Mouse (Mus musculus) layer of hippocampus, postnatal 10 days (tissue): ENCODE results near the gene Elk3. TPM values are rescaled to one million over a fixed set of nuclear protein-coding genes. Genes with fewer than 3 reads are reported as not detected.
A peak's percentile ranks its signal among the peaks of the same experiment; 100 is the strongest.

Experiments
- DNase-seq, 2 experiments: peaks; one replicate each; pipeline ENCODE4 v3.0.0; 2021; ENCODE audit warnings: low spot score in 2 of 2
- total RNA-seq, 2 experiments: library from RNA; stranded (reverse); gene quantifications; 2 replicates each; pipeline ENCODE4 v1.2.3; 2021

Gene Elk3
- total RNA-seq, 2 experiments from 2014 or later, result 12.3 to 12.8 TPM

DNA sequence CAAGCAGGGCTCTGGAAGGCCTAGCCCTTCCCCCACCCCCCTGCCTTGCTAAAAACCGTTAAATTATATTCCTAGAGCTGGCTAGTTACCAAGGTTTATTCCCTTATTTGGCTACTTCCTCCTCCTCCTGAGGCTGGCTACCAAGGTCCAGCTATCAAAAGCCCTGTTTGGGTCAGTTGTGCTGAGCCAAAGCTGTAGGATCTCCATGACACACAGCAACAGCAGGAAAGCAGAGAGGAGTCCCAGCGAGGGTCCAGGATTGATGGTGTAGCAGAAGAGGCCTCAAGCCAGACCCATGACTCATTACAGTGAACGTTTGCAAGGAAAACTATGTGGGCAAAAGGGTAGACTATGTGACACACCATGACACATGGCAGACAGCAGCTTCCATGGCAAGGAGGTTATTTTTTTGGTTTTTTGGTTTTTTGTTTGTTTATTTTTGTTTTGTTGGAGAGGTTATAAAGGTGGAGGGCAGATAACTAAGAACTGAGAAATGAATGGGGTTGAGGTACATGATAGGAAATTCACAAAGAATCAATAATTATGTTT lies 21.4 kb upstream of the Elk3 start:
- no peak for DNase-seq

DNA sequence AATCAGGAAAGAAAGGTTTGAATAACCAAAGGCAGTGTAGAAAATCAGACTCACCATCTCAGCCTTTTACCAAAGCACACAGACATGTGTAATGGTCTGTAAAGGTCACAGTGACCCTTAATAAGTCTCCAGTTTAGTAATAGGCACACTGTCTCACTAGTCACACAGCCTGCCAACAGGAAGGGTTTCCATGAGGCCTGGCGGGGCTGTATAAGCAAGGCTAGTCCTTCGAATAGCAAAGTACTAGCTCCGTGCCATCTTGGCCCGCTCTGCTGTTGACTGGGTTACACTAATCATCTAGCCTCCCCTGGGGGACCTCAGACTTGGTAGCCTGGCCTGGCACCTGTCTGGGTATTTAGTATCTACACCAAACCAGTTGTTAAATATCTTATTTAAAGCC lies 20.6 kb upstream of the Elk3 start:
- no peak for DNase-seq

DNA sequence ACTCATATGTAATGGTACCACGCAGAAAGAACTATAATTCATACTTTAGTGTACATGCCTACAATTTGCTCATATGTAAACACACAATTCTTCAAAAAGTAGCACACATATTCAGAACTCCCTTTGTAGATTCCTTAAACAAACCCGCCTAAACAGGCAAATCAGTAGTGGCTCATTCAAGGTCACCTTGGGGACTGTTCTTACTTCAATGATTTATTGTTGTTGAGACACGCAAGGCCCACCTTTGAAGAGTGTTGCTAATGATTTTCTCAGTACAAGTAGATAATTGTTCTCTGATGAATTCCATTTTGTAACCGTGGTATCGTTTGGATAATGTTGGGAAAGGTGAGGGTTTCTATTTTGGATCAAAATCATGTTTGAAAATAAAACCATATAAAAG lies 17.4 kb upstream of the Elk3 start:
- no peak for DNase-seq

DNA sequence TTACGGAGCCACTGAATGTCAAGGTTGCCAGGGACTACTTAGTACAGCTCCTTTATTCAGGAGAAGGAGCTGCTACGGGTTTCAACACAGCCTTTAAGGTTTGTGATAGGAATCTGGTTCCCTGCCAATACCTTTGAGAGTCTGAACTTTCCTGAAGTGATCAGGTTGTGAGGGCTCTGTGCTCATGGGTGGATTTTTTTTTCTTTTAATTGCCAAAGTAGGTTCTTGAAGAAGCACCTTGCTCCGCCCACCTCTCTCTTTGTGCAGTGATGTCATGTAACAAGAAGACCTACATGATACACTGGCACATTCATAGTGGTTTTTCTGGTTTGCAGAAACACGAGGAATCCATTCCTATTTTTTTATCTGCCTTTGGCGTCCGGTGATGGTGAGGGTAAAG lies 16.3 kb upstream of the Elk3 start:
- no peak for DNase-seq

DNA sequence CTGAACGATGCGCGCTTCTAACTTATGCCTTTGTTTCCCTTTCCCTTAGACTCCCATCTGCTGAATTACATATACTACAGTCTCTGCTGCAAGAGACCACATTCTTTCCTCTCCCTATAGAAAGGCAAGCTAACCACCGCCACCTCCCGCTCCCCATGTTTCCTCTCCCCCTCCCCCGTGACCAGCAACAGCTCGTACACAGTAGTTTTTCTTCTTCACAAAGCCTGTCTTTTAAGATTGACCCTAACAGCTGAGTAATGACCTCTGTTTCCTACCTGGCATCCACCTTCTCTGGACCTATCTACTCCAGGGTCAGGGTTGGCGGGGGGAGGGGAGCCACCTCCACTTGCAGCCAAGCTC lies 15.8 kb upstream of the Elk3 start:
- DNase-seq, result no peak

DNA sequence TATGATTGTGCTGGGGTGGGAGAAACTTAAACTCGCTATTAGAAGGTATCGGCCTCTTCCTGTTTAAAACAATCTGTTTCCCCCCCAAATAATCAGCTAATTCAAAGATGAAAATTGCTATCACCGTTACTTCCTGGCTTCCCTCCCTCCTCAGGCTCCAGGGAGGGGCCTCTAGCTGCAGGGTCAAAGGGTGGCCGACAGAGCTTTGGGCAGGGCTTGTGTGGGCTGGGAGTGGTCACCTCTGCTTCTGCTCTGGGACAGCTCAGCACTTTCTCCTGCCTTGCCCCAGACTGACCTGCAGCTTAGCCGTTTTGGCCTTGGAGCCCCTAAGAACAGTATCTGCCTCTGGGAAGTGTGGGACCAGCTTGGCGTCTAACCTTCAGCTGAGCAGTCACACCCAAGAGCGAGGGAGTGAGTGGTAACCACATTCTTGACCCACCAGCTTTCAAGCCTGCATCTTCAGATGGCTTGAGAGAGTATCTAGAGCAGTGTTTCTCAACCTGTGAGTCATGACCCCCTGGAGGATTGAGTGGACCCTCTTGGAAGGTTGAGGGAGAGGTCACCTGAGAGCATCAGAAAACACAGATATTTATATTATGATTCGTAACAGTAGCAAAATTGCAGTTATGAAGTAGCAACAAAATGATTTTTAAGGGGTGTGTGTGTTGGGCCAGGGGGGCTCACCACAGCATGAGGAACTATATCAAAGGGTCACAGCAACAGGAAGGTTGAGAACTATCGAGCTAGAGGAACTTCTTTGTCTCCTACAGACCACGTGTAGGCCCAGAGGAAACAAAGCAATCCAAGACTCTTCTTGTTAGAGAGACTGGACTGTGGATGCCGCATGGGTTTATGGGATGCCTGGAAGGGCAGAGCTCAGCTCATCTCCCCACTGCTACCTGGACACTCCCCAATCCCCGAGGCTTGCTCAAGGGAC lies 15.1 kb upstream of the Elk3 start:
- no peak for DNase-seq

DNA sequence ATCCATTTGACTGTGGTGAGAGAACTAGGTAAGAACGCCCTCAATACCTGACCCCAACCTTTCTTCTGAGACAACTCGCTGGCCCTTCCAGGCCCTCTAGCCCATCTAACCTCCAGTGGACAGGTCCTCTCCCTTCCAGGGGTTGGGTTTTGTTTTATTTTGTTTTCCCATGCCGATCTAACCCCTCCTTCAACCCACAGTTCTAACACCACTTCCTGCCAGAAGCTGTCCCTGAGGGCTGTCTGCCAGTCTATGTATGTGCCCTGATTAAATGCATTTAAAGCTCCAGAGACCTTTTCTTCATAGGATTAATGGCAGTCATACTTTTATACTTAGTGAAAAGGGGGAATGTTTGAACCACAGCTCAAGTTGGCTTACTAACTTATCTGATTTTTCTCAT lies 14.4 kb upstream of the Elk3 start:
- no peak for DNase-seq

DNA sequence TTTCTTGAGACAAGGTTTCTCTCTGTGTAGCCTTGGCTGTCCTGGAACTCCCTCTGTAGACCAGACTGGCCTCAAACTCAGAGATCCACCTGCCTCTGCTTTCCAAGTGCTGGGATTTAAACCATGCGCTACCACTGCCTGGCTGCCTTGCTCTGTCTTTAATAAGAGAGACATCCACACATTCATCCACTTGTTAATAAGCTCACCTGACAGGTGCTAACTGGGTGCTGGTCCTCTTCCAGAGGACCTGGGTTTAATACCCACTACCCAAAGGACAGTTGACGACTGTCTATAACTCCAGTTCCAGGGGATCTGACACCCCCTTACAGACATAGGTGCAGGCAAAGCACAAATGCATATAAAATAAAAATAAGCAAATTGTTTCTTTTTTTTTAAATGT lies 13.5 kb upstream of the Elk3 start:
- no peak for DNase-seq

DNA sequence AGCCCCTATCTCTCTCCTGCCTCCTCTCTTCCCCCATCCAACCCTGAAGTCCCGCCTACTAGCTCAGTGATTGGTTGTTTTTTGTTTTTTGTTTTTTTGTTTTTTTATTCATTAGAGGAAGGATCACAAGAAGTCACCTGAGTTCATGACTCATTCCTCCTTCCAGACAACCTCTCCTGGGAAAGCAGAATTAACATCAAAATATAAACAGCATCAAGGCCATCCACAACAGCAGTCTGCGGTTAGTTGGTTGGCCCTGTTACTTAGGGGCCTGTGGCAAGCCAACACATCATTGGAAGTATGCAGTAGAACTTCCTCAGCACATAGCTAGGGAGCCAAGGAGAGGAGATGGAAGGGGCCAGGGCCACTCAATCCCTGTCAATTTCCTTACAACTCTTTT lies 12.7 kb upstream of the Elk3 start:
- no peak for DNase-seq

DNA sequence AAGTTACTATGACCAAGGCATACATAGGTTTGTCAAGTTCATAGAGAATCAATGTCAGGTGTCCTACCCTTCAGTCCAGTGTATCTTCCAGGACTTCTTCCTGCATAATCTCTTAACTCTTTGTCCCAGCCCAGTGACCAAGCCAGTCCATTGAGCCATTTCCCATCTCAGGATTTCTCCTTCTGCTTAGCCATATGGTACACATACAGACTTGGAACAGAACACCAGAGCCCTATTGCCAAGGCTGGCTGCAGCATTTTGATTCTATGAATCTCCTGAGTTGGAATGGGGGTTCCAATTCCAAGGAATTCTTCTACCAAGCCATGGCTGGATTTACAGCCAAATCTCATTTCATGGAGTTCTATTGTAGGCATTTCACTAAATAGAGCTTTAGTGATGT lies 10.8 kb upstream of the Elk3 start:
- DNase-seq, result no peak

DNA sequence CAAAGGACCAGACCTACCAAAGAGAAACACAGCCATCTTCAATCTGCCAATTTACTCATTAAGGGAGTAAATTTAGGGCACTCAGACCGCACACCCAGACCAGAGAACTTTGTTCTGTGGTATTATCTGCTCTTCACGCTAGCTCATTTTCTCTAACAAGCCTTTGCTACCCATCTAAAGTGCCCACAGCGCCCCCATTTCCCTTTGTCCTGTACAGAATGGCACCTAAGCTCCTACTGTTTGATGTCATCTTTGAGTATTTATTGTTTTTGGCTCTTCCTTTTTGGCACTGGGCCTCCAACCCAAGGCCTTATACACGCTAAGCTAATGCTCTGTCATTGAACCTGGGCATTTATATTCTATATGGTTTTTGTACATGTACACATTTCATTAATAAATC lies 9.2 kb upstream of the Elk3 start:
- no peak for DNase-seq

DNA sequence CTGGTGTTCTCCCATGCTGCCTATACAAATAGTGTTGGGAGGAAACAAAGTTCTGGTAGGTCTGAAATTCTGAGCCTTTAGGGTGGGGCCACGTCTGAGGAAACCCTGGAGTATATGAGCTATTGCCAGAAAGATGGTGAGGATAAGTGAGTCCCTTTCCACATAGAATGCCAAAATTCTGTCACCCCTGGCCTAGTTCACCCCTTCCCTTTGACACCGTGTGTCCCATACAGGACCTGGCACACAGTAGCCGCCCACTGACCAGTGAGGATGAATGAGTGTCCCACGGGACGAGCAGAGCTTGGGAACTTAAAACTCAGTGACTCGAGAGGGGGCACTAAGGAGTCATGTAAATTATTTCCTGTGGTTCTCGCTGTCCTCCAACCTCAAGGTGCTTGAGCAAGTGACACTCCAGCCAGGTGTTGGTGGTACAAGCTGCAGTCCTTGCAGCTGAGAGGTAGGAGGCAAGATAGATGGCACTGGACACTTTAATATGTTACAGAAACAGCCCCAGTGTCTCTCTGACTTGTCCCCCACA lies 8.7 kb upstream of the Elk3 start:
- DNase-seq, result no peak

DNA sequence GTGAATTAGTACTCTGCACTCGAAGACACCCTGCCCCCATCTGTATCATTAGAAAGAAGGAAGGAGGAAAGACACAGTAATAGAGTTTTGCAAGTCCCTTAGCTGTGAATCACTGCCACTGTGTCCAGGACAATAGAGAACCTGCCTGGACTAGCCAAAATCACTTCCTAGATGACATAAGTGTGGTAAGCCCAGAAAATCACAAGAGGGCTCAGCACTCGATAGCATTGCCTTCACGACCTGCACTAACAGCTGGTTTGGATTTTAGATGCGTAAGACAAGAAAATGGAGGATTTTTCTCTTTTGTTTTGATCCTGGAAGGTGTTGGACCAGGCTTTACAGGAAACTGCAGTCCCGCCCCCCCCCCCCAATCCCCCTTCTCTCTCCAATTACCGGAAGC lies 6.0 kb upstream of the Elk3 start:
- no peak for DNase-seq

DNA sequence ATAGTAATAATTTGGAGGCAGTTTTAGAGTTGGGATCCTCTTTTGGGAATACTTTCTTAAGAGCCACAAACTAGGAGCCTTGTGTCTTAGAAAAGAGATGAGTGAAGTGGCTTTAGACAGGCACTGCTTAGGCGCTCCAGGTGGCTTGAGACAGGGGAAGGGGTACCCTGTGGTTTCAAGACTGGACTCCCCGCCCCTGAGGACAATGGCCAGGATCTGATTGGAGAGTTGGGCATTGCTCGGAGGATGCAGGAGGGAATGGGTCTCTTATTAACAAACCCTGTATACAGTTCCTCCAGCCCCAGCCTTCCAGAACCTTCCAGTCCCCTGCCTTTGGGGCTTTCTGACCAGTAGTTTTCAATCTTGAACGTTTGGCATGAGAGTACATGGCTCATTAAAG lies 641 bp upstream of the Elk3 start:
- no peak for DNase-seq

DNA sequence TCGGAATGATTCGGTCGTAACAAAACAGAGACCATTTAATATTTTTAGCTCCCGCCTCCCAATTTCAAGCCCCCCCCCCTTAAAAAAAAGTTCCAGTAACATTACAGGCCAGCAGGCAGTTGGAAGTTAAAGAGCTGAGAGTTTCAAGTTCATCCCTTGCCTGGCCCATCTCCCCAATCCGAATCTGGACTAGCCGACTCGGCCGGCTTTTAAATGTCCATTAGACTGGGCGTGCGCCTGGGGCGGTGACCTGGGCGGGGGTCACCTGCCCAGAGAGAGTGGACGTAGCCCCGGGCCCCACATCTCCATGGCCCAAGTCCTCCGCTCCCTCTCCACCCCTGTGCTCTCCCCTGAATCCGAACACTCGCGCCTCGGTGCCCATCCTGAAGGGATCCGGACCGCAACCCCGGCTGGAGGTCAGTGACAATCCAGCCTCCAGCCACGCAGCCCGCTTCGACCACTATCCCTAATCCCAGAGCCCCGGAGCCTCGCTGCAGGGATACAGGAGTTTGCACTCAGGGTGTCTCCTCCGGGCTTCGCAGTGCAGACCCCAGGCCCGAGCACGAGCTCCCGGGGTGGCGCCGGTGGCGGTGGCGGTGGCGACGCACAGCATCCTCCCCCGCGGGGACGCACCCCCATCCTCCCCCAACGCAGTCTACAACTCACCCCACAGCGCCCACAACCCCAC lies 857 bp downstream of the Elk3 start:
- DNase-seq, result peak; percentile 30 to 39

DNA sequence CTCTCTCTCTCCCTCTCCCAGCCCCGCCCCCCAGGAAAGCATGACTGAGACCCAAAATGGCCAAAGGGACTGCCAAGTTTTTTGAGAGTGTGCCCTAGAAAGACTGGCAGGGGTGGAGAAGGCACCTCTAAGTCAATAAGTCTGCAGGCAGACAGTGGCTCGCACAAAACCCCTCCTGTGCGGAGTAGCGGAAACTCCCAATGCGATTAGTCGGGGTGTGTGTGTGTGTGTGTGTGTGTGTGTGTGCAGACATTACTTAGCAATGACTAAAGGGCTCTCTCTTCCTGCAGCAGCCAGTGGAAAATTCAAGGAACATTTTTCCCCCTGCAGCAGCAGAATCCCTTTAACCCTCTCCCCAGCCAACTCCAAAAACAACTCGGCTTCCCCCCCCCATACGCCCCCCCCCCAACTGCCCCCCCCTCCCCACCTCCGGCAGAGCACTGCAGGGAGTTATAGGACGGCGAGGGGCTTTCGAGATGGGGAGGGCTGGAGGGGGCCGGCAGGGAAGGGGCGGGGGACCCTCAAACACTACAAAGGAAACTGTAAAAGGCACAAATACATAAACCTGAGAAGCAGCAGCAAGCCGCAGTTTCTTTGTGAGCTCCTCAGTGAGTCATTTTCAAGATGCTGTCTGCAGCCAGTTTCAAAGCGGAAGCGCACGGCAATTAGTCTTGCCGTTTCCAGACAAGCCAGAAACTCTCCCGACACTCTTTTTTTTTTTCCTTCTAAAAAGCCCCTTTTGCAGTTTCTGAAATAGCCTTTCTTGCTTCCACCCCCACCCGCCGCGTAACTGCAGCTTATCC lies 1.6 kb downstream of the Elk3 start:
- no peak for DNase-seq

DNA sequence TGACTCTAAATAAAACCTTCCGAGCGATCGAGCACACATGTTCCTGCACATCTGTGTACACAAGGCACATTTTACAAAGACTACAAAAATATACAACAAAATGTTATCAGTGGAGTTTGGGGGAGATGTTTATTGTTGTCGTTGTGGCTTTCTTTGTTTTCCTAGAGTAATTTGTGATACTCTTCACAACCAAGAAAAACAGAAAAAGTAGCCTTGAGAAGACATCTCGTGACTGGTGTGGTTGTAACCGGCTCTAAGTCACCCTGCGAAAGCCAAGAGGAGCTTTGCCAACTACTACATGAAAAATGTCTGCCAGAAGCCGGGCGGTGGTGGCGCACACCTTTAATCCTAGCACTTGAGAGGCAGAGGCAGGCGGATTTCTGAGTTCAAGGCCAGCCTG lies 4.6 kb downstream of the Elk3 start:
- no peak for DNase-seq

DNA sequence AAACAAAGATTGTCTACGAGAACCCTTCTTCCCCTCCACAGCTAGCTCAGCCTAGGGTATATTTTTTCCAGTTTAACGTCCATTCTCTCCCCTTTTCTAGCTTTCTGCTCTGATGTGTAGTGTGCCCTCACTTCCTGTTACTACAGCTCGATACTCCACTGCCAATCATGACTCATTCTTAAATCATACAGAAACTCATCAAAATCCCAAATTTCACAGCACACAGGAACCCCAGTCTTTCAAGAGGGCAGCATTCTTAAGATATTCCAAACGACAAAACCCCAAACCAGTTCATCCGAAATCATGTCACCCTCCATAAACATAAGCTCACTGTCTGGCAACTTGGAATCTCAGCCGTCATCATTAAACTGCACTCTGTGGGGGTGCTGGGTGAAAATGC lies 5.0 kb downstream of the Elk3 start:
- no peak for DNase-seq

DNA sequence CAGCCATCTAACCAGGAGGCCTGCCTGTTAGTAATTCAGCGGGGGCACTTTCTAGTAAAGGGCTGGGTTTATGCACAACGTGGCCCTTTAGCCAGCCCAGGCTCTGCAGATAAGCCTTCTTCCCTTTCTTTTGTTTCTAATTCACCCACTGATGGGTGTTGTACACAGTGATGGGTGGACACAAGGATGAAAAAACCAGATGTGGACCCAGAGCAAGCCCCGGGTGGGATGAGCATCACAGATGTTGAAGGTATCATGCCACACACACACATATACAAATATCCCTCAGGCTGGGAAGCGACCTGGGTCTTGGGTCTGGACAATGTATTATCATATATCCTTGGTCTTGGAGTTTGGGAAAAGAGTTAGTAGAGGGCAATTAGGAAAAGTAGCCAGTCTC lies 7.7 kb downstream of the Elk3 start:
- DNase-seq, result no peak

DNA sequence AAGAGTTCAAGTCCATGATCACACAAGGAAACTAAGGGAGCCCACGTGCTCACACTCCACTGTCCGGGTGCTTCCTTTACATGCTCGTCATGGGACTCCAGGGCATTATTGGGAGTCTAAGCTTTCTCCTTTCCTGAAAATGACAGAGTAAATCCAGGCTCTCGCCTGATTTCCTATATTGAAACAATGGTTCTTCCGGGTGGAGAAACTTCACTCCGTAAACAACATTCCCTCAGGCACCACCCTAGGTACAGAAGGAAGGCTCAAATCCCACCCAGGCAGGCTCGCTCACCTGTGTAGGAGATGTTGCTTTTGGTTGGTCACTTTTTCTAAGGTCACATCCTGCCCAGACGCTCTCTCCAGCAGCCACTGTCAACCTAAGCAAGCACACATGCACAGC lies 9.1 kb downstream of the Elk3 start:
- no peak for DNase-seq

DNA sequence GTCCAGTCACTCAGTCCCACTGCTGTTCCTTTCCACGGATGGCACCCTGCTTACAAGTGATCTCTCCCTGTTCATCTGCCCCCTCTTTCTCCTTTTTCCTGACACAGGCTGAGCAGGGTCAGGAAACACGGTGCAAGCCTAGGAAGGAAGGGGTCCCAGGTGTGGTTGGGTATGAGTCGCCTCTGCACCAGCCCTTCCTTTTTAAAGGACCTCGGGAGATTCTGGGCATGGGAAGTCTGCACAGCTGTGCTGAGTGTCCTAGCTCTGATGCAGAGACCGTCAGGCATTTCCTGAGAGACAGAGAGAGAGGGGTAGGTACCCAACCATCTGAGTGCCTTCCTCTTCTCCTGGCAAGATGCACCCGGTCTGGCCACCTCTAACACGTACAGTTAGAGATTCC lies 12.7 kb downstream of the Elk3 start:
- DNase-seq, result no peak

DNA sequence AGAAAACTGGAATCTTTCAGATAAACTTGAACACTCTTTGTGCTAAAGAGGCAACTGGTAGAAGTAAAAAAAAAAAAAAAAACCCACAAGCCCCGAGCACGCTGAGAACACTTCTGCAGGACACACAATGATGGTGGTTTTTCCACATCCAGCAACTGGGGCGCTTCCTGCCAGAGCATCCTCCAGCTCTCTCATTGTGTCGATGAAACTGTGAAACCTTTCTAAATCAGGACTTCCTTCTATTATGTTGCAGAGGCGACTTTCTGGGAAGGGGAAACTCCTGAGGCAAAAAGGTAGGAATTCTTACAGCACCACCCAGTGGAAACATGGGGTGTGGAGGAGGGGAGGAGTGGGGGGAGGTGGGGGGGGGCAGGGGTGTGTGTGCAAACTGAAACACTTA lies 13.2 kb downstream of the Elk3 start:
- DNase-seq, result no peak
